Mouse (Mus musculus): Measurements from ENCODE around the gene Slc9a8.

DNA sequence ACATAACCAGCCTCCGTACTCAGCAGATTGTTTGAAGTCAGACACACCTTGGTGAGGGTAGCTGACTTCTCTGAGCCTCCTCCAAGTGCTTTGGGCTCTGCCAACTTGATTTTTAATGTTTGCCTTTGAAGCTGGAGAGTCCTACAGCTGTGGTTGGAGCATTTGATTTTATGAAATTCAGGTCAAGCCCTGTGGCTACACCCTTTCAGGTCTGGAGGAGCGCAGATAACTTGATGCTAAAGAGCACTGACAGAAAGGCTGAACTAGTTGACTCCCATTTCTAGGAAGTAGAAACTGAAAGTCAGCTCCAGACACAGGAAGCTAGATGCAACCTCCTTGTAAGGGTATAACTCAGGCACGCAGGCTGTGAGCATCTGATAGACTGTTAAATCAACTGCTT, 83.6 kb downstream of the Slc9a8 start:
- TF ChIP-seq GATA1 (IDR thresholded peaks at IDR 0.05; ENCODE audit: borderline replicate concordance, low read length) = no peak
- TF ChIP-seq FLI1 (IDR thresholded peaks at IDR 0.05; ENCODE audit: low read length) = no peak

All from megakaryocyte, embryonic 14.5 days (primary cell).